Mouse (Mus musculus) adrenal gland, postnatal 36 days (tissue): Measurements from ENCODE around the gene Olfm1. TPM values are rescaled to one million over a fixed set of nuclear protein-coding genes. Genes with fewer than 3 reads are reported as not detected.

Source experiments
- DNase-seq, 2 experiments: peaks; one replicate each; pipeline ENCODE4 v3.0.0; 2021; ENCODE audit warnings: mixed read lengths in 1 of 2
- long read RNA-seq, 2 experiments: library from polyadenylated mRNA; stranded (forward); transcript quantifications; one replicate each; pipeline ENCODE4 v2.0.0; 2021; ENCODE audit warnings: borderline sequencing depth in 2 of 2
- total RNA-seq, 2 experiments: library from RNA; stranded (reverse); gene quantifications; 2 replicates each; pipeline ENCODE4 v1.2.3; 2021

The Olfm1 gene
- total RNA-seq, result 10 to 100 TPM; 34.4 to 40.5 TPM
- long read RNA-seq, experiment 1, transcript Olfm1-205 (4 exons, 1,102 nt), result minor isoform, 7 of 52 reads
- long read RNA-seq, experiment 1, transcript Olfm1-201 (6 exons, 2,757 nt), result major isoform, 22 of 52 reads
- long read RNA-seq, experiment 1, transcript Olfm1-203 (4 exons, 1,072 nt), result minor isoform, 15 of 52 reads
- long read RNA-seq, experiment 1, partial matches to known transcripts, result 4 of 52 reads
- long read RNA-seq, experiment 1, other reads (novel, unspliced or antisense), result 1 of 52 reads
- long read RNA-seq, experiment 2, transcript Olfm1-205 (4 exons, 1,102 nt), result major isoform, 7 of 19 reads
- long read RNA-seq, experiment 2, partial matches to known transcripts, result 1 of 19 reads
- long read RNA-seq, experiment 2, other reads (novel, unspliced or antisense), result 1 of 19 reads

- peak; percentile 64 to 81 for DNase-seq
Measured at GRCm38 (mm10) chr2:28192821-28193689, at the start of gene Olfm1. Gene Olfm1, plus strand, starts transcription at chr2:28192992.

GRCm38 (mm10) chr2:28143417-28144045, 49.3 kb upstream of the Olfm1 start:
- DNase-seq, result peak in 1 of 2 experiments; percentile 7

- DNase-seq, result no peak
Measured at GRCm38 (mm10) chr2:28145702-28146101, 47.1 kb upstream of the Olfm1 start.

GRCm38 (mm10) chr2:28146152-28146551, 46.6 kb upstream of the Olfm1 start:
- no peak for DNase-seq

GRCm38 (mm10) chr2:28146685-28147084, 46.1 kb upstream of the Olfm1 start:
- DNase-seq, result no peak

- no peak for DNase-seq
Measured at GRCm38 (mm10) chr2:28147248-28147794, 45.5 kb upstream of the Olfm1 start.

- no peak for DNase-seq
Measured at GRCm38 (mm10) chr2:28149688-28150087, 43.1 kb upstream of the Olfm1 start.

GRCm38 (mm10) chr2:28160568-28160967, 32.2 kb upstream of the Olfm1 start:
- DNase-seq, result no peak

- no peak for DNase-seq
Measured at GRCm38 (mm10) chr2:28165570-28165969, 27.2 kb upstream of the Olfm1 start.

GRCm38 (mm10) chr2:28169336-28169735, 23.5 kb upstream of the Olfm1 start:
- no peak for DNase-seq

- DNase-seq, result no peak
Measured at GRCm38 (mm10) chr2:28171962-28172361, 20.8 kb upstream of the Olfm1 start.

- DNase-seq, result no peak
Measured at GRCm38 (mm10) chr2:28173225-28174141, 19.3 kb upstream of the Olfm1 start.

GRCm38 (mm10) chr2:28174441-28174840, 18.4 kb upstream of the Olfm1 start:
- no peak for DNase-seq

GRCm38 (mm10) chr2:28178600-28178999, 14.2 kb upstream of the Olfm1 start:
- no peak for DNase-seq

- DNase-seq, result no peak
Measured at GRCm38 (mm10) chr2:28180053-28180452, 12.7 kb upstream of the Olfm1 start.

- no peak for DNase-seq
Measured at GRCm38 (mm10) chr2:28188398-28188944, 4.3 kb upstream of the Olfm1 start.

- DNase-seq, result no peak
Measured at GRCm38 (mm10) chr2:28193690-28194087, 897 bp downstream of the Olfm1 start.

- peak; percentile 56 to 76 for DNase-seq
Measured at GRCm38 (mm10) chr2:28194962-28195617, 2.3 kb downstream of the Olfm1 start.

GRCm38 (mm10) chr2:28195726-28196125, 2.9 kb downstream of the Olfm1 start:
- DNase-seq, result no peak

GRCm38 (mm10) chr2:28201441-28201841, 8.6 kb downstream of the Olfm1 start:
- no peak for DNase-seq
